Mouse (Mus musculus) forebrain, embryonic 16.5 days (tissue): ENCODE measurements at regions not wholly inside any gene's neighbourhood (a gene's known extent, or its start where the extent isn't known, plus 50 kb on each side); places are given as distances from the start of the nearest gene placed in this dataset.

Source experiments
- ATAC-seq: fragments of 200-750 bp; cut with Nextera tagmentation; 2 replicates; pipeline ENCODE4 v1.8.0; 2017; ENCODE audit warnings: mild to moderate bottlenecking, moderate library complexity
- H3K27ac ChIP-seq: fragments of 300-500 bp; sonication (generic); 2 replicates; pipeline ENCODE4 v1.5.1; 2014; ENCODE audit warnings: low read length, control low read depth
- H3K27me3 ChIP-seq: fragments of 300-500 bp; sonication (generic); replicated peaks from 2 replicates; pipeline ENCODE4 v1.6.1; 2014; ENCODE audit warnings: low read length; ENCODE audit not compliant: control insufficient read depth, insufficient read depth
- H3K36me3 ChIP-seq: fragments of 300-500 bp; sonication (generic); 2 replicates; pipeline ENCODE4 v1.6.1; 2014; ENCODE audit not compliant: control insufficient read depth, insufficient read depth
- H3K4me1 ChIP-seq: fragments of 300-500 bp; sonication (generic); replicated peaks from 2 replicates; pipeline ENCODE4 v1.6.1; 2014; ENCODE audit warnings: low read length; ENCODE audit not compliant: control insufficient read depth, insufficient read depth
- H3K4me2 ChIP-seq: fragments of 300-500 bp; sonication (generic); 2 replicates; pipeline ENCODE4 v1.6.1; 2014; ENCODE audit warnings: mild to moderate bottlenecking, low read length, control low read depth
- H3K4me3 ChIP-seq: fragments of 300-500 bp; sonication (generic); replicated peaks from 2 replicates; pipeline ENCODE4 v1.5.1; 2014; ENCODE audit warnings: mild to moderate bottlenecking, low read length, control low read depth
- H3K9ac ChIP-seq: fragments of 300-500 bp; sonication (generic); replicated peaks from 2 replicates; pipeline ENCODE4 v1.6.1; 2014; ENCODE audit warnings: low read depth, low read length, control low read depth
- H3K9me3 ChIP-seq: fragments of 300-500 bp; sonication (generic); 2 replicates; pipeline ENCODE4 v1.6.1; 2016; ENCODE audit warnings: low read length; ENCODE audit not compliant: control insufficient read depth
- WGBS: fragments of 180-500 bp; shearing (Covaris S2); extraction: QIAGEN DNeasy Blood & Tissue Kit; methylation state at CpG from one replicate; pipeline ENCODE4 v1.1.7; 2014; 5-methylcytosine and 5-hydroxymethylcytosine counted together

DNA sequence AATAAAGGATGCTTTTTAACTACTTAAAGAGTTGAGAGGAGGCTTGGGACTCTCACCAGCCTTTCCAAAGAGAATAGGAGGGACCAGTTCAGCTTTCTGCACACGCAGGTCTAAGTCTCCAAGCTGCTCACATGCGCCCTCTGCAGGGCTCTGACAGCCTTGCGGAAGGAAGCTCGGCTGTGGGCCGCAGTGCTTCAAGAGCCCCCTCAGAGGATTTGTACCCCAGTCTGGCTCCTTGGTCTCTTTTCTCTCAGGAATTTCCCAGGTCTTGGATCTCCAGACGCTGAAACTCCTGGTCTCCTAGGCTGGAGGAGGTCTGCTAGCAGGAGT, 429.9 kb downstream of the Fut8 start:
- Histone ChIP-seq H3K27me3 (no peaks in the 10 kb centered on the region), H3K36me3 (no peaks in the 10 kb centered on the region), H3K4me1 (0 out of 2 replicates have a peak, but pooled peaks cover 3% of the 10 kb centered on the region), H3K9ac (no peak overlapping the region), H3K4me3 (no peak overlapping the region), H3K4me2 (no peak overlapping the region), H3K27ac (no peak overlapping the region), H3K9me3 (no peaks in the 10 kb centered on the region)
- ATAC-seq = peak; percentile 79
- under 1% methylated on average over 6 of the region's 6 CpGs for WGBS

GRCm38 (mm10) chr12:77670531-77670930, 432.6 kb downstream of the Fut8 start:
- Histone ChIP-seq H3K27me3 (no peaks in the 10 kb centered on the region), H3K4me2 (no peak overlapping the region), H3K9me3 (no peaks in the 10 kb centered on the region), H3K4me3 (no peak overlapping the region), H3K27ac (no peak overlapping the region), H3K36me3 (no peaks in the 10 kb centered on the region), H3K9ac (no peak overlapping the region), H3K4me1 (0 out of 2 replicates have a peak, but pooled peaks cover 3% of the 10 kb centered on the region)
- WGBS = 65% methylated on average over 8 of the region's 8 CpGs
- no peak for ATAC-seq

DNA sequence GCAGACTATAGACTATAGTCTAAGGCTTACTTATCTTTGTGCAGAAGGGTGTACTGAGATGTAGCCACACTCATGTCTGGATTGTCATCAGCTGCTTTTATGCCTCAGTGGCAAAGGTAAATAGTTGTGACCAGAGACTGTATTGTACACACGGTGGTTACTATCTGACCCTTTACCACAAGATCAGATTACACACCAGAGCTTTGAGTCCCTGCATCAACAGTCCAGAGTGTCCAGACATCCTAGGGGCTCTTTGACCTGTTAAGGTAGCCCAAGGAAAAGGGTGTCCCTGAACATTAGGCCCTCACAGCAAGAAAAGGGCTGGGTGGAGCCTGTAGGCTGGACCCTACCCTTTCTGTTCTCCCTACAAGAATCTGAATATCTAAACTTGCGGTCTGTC, 436.4 kb downstream of the Fut8 start:
- ATAC-seq = no peak
- no peaks in the 10 kb centered on the region for H3K4me1 ChIP-seq
- H3K9ac ChIP-seq = no peak overlapping the region
- no peak overlapping the region for H3K4me3 ChIP-seq
- WGBS = 65% methylated on average over 2 of the region's 2 CpGs
- no peaks in the 10 kb centered on the region for H3K36me3 ChIP-seq
- no peak overlapping the region for H3K27ac ChIP-seq
- H3K4me2 ChIP-seq = no peak overlapping the region
- H3K27me3 ChIP-seq = no peaks in the 10 kb centered on the region
- H3K9me3 ChIP-seq = no peaks in the 10 kb centered on the region

DNA sequence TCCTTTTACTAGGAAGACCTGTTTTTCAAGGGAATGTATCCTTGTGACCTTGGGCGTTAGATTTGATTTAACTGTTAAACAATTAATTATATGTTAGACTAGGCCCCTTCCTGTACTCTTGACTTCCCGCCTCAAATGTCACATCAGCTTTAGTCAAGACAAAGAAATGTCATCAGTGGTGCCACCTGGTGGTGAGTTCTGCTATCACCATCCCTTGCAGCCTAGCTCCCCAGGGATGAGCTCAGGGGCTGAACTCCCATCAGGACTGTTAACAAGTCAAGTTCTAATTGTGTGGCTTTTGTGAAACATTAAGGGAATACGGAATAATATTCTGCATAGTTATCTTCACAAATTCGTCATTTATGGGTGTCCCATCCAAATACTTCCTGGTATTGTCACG, 436.8 kb downstream of the Fut8 start:
- ATAC-seq = no peak
- WGBS = 79% methylated on average over 5 of the region's 5 CpGs
- Histone ChIP-seq H3K36me3 (no peaks in the 10 kb centered on the region), H3K27me3 (no peaks in the 10 kb centered on the region), H3K27ac (no peak overlapping the region), H3K4me3 (no peak overlapping the region), H3K4me1 (no peaks in the 10 kb centered on the region), H3K9me3 (no peaks in the 10 kb centered on the region), H3K4me2 (no peak overlapping the region), H3K9ac (no peak overlapping the region)

DNA sequence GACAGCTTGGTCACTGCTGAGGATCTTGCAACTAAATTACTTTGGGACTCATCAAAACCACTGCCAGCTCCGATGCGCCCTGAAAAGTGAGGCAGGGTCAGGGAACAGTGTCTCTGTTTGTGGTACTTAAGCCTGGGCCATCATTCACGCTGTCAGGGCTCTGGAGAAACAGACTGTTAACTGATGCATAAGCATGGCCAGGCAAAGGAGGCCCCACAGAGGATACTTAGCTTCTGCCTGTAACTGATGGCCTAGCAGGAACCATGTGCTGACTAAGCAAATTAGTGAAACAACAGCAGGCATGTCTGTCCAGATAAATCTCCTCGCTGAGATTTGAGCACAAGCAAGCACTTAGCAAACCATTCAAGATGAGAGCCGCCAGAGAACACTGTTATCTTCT, 440.1 kb downstream of the Fut8 start:
- no peaks in the 10 kb centered on the region for H3K27me3 ChIP-seq
- no peak overlapping the region for H3K9ac ChIP-seq
- no peaks in the 10 kb centered on the region for H3K4me1 ChIP-seq
- no peak overlapping the region for H3K27ac ChIP-seq
- no peaks in the 10 kb centered on the region for H3K9me3 ChIP-seq
- 78% methylated on average over 5 of the region's 5 CpGs for WGBS
- H3K4me3 ChIP-seq = no peak overlapping the region
- no peak overlapping the region for H3K4me2 ChIP-seq
- no peaks in the 10 kb centered on the region for H3K36me3 ChIP-seq
- ATAC-seq = no peak

- Histone ChIP-seq H3K27me3 (no peaks in the 10 kb centered on the region), H3K27ac (no peak overlapping the region), H3K9ac (no peak overlapping the region), H3K4me3 (no peak overlapping the region), H3K4me2 (no peak overlapping the region), H3K9me3 (no peaks in the 10 kb centered on the region), H3K36me3 (no peaks in the 10 kb centered on the region), H3K4me1 (no peaks in the 10 kb centered on the region; the same call in 1 of the 2 replicates)
- WGBS = 67% methylated on average over 6 of the region's 6 CpGs
- no peak for ATAC-seq
These were observed 456.2 kb downstream of the Fut8 start for GRCm38 (mm10) chr12:77694101-77694500.

DNA sequence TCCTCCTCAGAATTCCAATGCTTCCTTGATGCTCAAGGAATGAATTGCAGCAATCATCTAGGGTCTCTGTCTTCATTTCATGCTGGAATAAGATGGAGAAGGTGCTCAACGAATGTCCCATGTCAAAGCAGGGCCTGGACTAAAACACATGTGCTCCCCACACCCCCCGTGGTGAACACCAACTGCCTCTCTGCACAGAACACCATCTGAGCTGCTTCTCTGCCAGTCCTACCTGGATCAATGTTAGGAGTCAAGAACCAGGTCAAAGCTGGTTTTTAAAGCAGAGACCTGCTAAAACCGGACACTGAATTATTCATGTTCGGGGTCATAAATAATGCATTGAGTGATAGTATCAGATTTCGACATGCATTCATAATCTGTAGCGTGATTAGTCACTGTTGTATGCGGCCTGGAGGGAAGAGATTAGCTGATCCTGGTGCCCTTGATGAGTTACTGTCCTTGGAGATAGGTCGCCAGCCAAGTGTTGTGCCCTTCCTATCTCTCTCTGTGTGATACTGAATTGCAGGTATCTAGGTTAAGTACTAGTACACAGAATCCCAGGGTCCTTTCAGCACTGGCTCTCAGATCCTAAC, 458.2 kb downstream of the Fut8 start:
- 69% methylated on average over 8 of the region's 8 CpGs for WGBS
- Histone ChIP-seq H3K4me3 (no peak overlapping the region), H3K9me3 (no peaks in the 10 kb centered on the region), H3K27ac (no peak overlapping the region), H3K27me3 (no peaks in the 10 kb centered on the region), H3K4me1 (no peaks in the 10 kb centered on the region; the same call in 1 of the 2 replicates), H3K36me3 (no peaks in the 10 kb centered on the region), H3K9ac (no peak overlapping the region), H3K4me2 (no peak overlapping the region)
- ATAC-seq = no peak

GRCm38 (mm10) chr12:77696662-77697061, 458.7 kb downstream of the Fut8 start:
- no peak for ATAC-seq
- no peaks in the 10 kb centered on the region for H3K36me3 ChIP-seq
- no peak overlapping the region for H3K4me3 ChIP-seq
- H3K27me3 ChIP-seq = no peaks in the 10 kb centered on the region
- H3K9me3 ChIP-seq = no peaks in the 10 kb centered on the region
- no peak overlapping the region for H3K27ac ChIP-seq
- 88% methylated on average over 4 of the region's 4 CpGs for WGBS
- H3K4me1 ChIP-seq = no peaks in the 10 kb centered on the region; the same call in 1 of the 2 replicates
- H3K4me2 ChIP-seq = no peak overlapping the region
- H3K9ac ChIP-seq = no peak overlapping the region

DNA sequence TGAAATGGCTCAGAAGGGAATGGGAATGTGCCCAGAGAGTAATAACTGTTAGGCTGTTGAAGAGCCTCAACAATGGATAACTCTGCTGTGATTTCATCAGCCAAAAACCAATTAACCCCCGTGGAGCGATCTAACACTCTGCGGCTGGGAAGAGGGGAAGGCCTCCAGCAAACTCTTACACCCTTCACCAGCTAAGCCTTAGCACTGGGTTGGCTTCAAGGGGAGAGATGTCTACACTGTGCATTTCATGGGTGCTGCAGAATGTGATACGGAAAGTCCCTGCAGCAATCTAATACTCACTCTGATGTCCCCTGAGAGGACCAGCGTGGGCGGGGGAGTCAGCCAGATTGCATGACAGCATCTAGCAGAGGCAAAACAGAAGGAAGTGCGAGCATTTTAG, 460.2 kb downstream of the Fut8 start:
- peak; percentile 31; the same call in 1 of the 2 replicates for ATAC-seq
- 63% methylated on average over 7 of the region's 7 CpGs for WGBS
- Histone ChIP-seq H3K4me3 (no peak overlapping the region), H3K36me3 (no peaks in the 10 kb centered on the region), H3K27ac (no peak overlapping the region), H3K27me3 (no peaks in the 10 kb centered on the region), H3K9ac (no peak overlapping the region), H3K4me2 (no peak overlapping the region), H3K4me1 (no peaks in the 10 kb centered on the region; the same call in 1 of the 2 replicates), H3K9me3 (no peaks in the 10 kb centered on the region)
